Mouse (Mus musculus) neural tube, embryonic 15.5 days (tissue): ENCODE measurements around the gene Prkcz. TPM values are rescaled to one million over a fixed set of nuclear protein-coding genes. Genes with fewer than 3 reads are reported as not detected.
"Not testable (repeated sequence)": the region's sequence is repeated elsewhere in the genome, so short reads cannot be mapped to it uniquely, and the experiment has no call there.

ENCODE experiments used
- ATAC-seq: fragments of 200-750 bp; cut with Nextera tagmentation; 2 replicates; pipeline ENCODE4 v1.8.0; 2017; ENCODE audit warnings: mild to moderate bottlenecking, moderate TSS enrichment, moderate library complexity; ENCODE audit not compliant: low FRiP score
- H3K27ac ChIP-seq: fragments of 300-500 bp; sonication (generic); replicated peaks from 2 replicates; pipeline ENCODE4 v1.5.1; 2015; ENCODE audit warnings: mild to moderate bottlenecking, inconsistent platforms
- H3K27me3 ChIP-seq: fragments of 300-500 bp; sonication (generic); replicated peaks from 2 replicates; pipeline ENCODE4 v1.6.1; 2015; ENCODE audit warnings: inconsistent platforms
- H3K36me3 ChIP-seq: fragments of 300-500 bp; sonication (generic); 2 replicates; pipeline ENCODE4 v1.6.1; 2015; ENCODE audit warnings: inconsistent platforms
- H3K4me1 ChIP-seq: fragments of 300-500 bp; sonication (generic); 2 replicates; pipeline ENCODE4 v1.6.1; 2015; ENCODE audit warnings: inconsistent platforms
- H3K4me2 ChIP-seq: fragments of 300-500 bp; sonication (generic); 2 replicates; pipeline ENCODE4 v1.6.1; 2015; ENCODE audit warnings: inconsistent platforms, mild to moderate bottlenecking, moderate library complexity
- H3K4me3 ChIP-seq: fragments of 300-500 bp; sonication (generic); replicated peaks from 2 replicates; pipeline ENCODE4 v1.5.1; 2015; ENCODE audit warnings: mild to moderate bottlenecking, inconsistent platforms
- H3K9ac ChIP-seq: fragments of 300-500 bp; sonication (generic); replicated peaks from 2 replicates; pipeline ENCODE4 v1.6.1; 2015; ENCODE audit warnings: mild to moderate bottlenecking, inconsistent platforms
- H3K9me3 ChIP-seq: fragments of 300-500 bp; sonication (generic); replicated peaks from 2 replicates; pipeline ENCODE4 v1.6.1; 2016; ENCODE audit warnings: inconsistent platforms
- WGBS: fragments of 180-500 bp; shearing (Covaris S2); methylation state at CpG from one replicate; pipeline ENCODE4 v1.1.7; 2015; ENCODE audit warnings: mixed read lengths; 5-methylcytosine and 5-hydroxymethylcytosine counted together
- polyA plus RNA-seq: library from polyadenylated mRNA; unstranded; fragments of >200 nt; fragmentation: Nextera tagmentation; extraction: Ambion mirVana; gene quantifications from 2 replicates; pipeline ENCODE4 v1.2.1, GENCODE M21; 2015

Gene Prkcz
- polyA plus RNA-seq, 1 experiment from 2014 or later, result 87.4 TPM

- H3K9me3 ChIP-seq, result no peaks in the 10 kb centered on the region
- no peak overlapping the region for H3K4me2 ChIP-seq
- no peaks in the 10 kb centered on the region for H3K27me3 ChIP-seq
- H3K4me3 ChIP-seq, result no peak overlapping the region
- WGBS, result 50% methylated on average over 7 of the region's 7 CpGs
- no peak for ATAC-seq
- H3K9ac ChIP-seq, result no peak overlapping the region
- no peak overlapping the region for H3K27ac ChIP-seq
- H3K36me3 ChIP-seq, result no peaks in the 10 kb centered on the region
- H3K4me1 ChIP-seq, result no peaks in the 10 kb centered on the region
Measured at GRCm38 (mm10) chr4:155332253-155332652, 28.9 kb downstream of the Prkcz start.

GRCm38 (mm10) chr4:155328385-155328784 is 32.8 kb downstream of the Prkcz start:
- ATAC-seq, H3K4me1 ChIP-seq, H3K27me3 ChIP-seq, H3K4me3 ChIP-seq, H3K9ac ChIP-seq, H3K4me2 ChIP-seq, H3K9me3 ChIP-seq, H3K27ac ChIP-seq, H3K36me3 ChIP-seq: not testable (repeated sequence)
- WGBS, result 84% methylated on average over 11 of the region's 11 CpGs

GRCm38 (mm10) chr4:155325773-155326172 is 35.4 kb downstream of the Prkcz start:
- no peaks in the 10 kb centered on the region for H3K27me3 ChIP-seq
- H3K4me1 ChIP-seq, result peaks cover 16% of the 10 kb centered on the region
- H3K4me3 ChIP-seq, result no peak overlapping the region
- 67% methylated on average over 5 of the region's 5 CpGs for WGBS
- H3K9ac ChIP-seq, result no peak overlapping the region
- H3K9me3 ChIP-seq, result no peaks in the 10 kb centered on the region
- H3K36me3 ChIP-seq, result no peaks in the 10 kb centered on the region
- no peak for ATAC-seq
- H3K4me2 ChIP-seq, result no peak overlapping the region
- no peak overlapping the region for H3K27ac ChIP-seq

GRCm38 (mm10) chr4:155324511-155324910 is 36.6 kb downstream of the Prkcz start:
- Histone ChIP-seq H3K9ac (no peak overlapping the region), H3K4me2 (no peak overlapping the region), H3K27ac (no peak overlapping the region), H3K4me3 (no peak overlapping the region), H3K4me1 (peaks cover 21% of the 10 kb centered on the region), H3K27me3 (no peaks in the 10 kb centered on the region), H3K36me3 (no peaks in the 10 kb centered on the region), H3K9me3 (no peaks in the 10 kb centered on the region)
- ATAC-seq, result no peak
- 74% methylated on average over 8 of the region's 8 CpGs for WGBS

GRCm38 (mm10) chr4:155323081-155323795 is 37.9 kb downstream of the Prkcz start:
- no peak overlapping the region for H3K9ac ChIP-seq
- H3K27me3 ChIP-seq, result no peaks in the 10 kb centered on the region
- peaks cover 21% of the 10 kb centered on the region for H3K4me1 ChIP-seq
- no peak overlapping the region for H3K4me3 ChIP-seq
- no peaks in the 10 kb centered on the region for H3K9me3 ChIP-seq
- ATAC-seq, result no peak
- no peaks in the 10 kb centered on the region for H3K36me3 ChIP-seq
- H3K4me2 ChIP-seq, result no peak overlapping the region
- 81% methylated on average over 3 of the region's 3 CpGs for WGBS
- no peak overlapping the region for H3K27ac ChIP-seq

GRCm38 (mm10) chr4:155320281-155321244 is 40.6 kb downstream of the Prkcz start:
- Histone ChIP-seq H3K4me3 (no peak overlapping the region), H3K9me3 (no peaks in the 10 kb centered on the region), H3K27me3 (no peaks in the 10 kb centered on the region), H3K9ac (no peak overlapping the region), H3K4me2 (peak overlapping the region; percentile 26), H3K4me1 (peaks cover 17% of the 10 kb centered on the region), H3K36me3 (no peaks in the 10 kb centered on the region), H3K27ac (peak overlapping the region; percentile 69)
- peak; percentile 62 for ATAC-seq
- WGBS, result 54% methylated on average over 15 of the region's 15 CpGs

GRCm38 (mm10) chr4:155318266-155318665 is 42.9 kb downstream of the Prkcz start:
- Histone ChIP-seq H3K36me3 (no peaks in the 10 kb centered on the region), H3K27me3 (no peaks in the 10 kb centered on the region), H3K4me3 (no peak overlapping the region), H3K27ac (no peak overlapping the region), H3K4me1 (peaks cover 17% of the 10 kb centered on the region), H3K9me3 (no peaks in the 10 kb centered on the region), H3K9ac (no peak overlapping the region), H3K4me2 (no peak overlapping the region)
- no peak for ATAC-seq
- 51% methylated on average over 2 of the region's 2 CpGs for WGBS

GRCm38 (mm10) chr4:155315031-155315430 is 46.1 kb downstream of the Prkcz start:
- Histone ChIP-seq H3K36me3 (no peaks in the 10 kb centered on the region), H3K4me2 (no peak overlapping the region), H3K4me1 (no peaks in the 10 kb centered on the region), H3K27ac (no peak overlapping the region), H3K9me3 (no peaks in the 10 kb centered on the region), H3K4me3 (no peak overlapping the region), H3K27me3 (no peaks in the 10 kb centered on the region), H3K9ac (no peak overlapping the region)
- WGBS, result 84% methylated on average over 3 of the region's 3 CpGs
- ATAC-seq, result no peak

GRCm38 (mm10) chr4:155308679-155309078 is 52.5 kb downstream of the Prkcz start:
- Histone ChIP-seq H3K27ac (no peak overlapping the region), H3K4me1 (peaks cover 45% of the 10 kb centered on the region), H3K4me2 (no peak overlapping the region), H3K9me3 (no peaks in the 10 kb centered on the region), H3K4me3 (no peak overlapping the region), H3K36me3 (no peaks in the 10 kb centered on the region), H3K9ac (no peak overlapping the region), H3K27me3 (no peaks in the 10 kb centered on the region)
- WGBS, result 87% methylated on average over 12 of the region's 12 CpGs
- no peak for ATAC-seq

GRCm38 (mm10) chr4:155308068-155308467 is 53.1 kb downstream of the Prkcz start:
- peaks cover 45% of the 10 kb centered on the region for H3K4me1 ChIP-seq
- peak overlapping the region; percentile 15; the same call in 1 of the 2 replicates for H3K9ac ChIP-seq
- H3K27me3 ChIP-seq, result no peaks in the 10 kb centered on the region
- ATAC-seq, result peak; percentile 70
- H3K4me3 ChIP-seq, result no peak overlapping the region; the same call in 1 of the 2 replicates
- no peaks in the 10 kb centered on the region for H3K36me3 ChIP-seq
- 0% methylated on average over 11 of the region's 11 CpGs for WGBS
- no peaks in the 10 kb centered on the region for H3K9me3 ChIP-seq
- peak overlapping the region; percentile 48 for H3K4me2 ChIP-seq
- H3K27ac ChIP-seq, result peak overlapping the region; percentile 62

- no peak for ATAC-seq
- peak overlapping the region; percentile 62 for H3K27ac ChIP-seq
- H3K9ac ChIP-seq, result peak overlapping the region; percentile 15; the same call in 1 of the 2 replicates
- WGBS, result 76% methylated on average over 5 of the region's 5 CpGs
- H3K4me1 ChIP-seq, result peaks cover 45% of the 10 kb centered on the region
- no peak overlapping the region; the same call in 1 of the 2 replicates for H3K4me3 ChIP-seq
- H3K36me3 ChIP-seq, result no peaks in the 10 kb centered on the region
- H3K9me3 ChIP-seq, result no peaks in the 10 kb centered on the region
- H3K27me3 ChIP-seq, result no peaks in the 10 kb centered on the region
- peak overlapping the region; percentile 48 for H3K4me2 ChIP-seq
Measured at GRCm38 (mm10) chr4:155307591-155307990, 53.6 kb downstream of the Prkcz start.
